Mouse (Mus musculus) lung, postnatal 10 days (tissue): ENCODE measurements around the gene St3gal4.

Experiments used
- DNase-seq: peaks from one replicate; pipeline ENCODE4 v3.0.0; 2021

Gene St3gal4

GRCm38 (mm10) chr9:35048449-35048848 lies 70.6 kb downstream of the St3gal4 start:
- DNase-seq, result no peak

- peak; percentile 94 for DNase-seq
Observed at GRCm38 (mm10) chr9:35045756-35046155, 73.3 kb downstream of the St3gal4 start.

- DNase-seq, result peak; percentile 78
Observed at GRCm38 (mm10) chr9:35045031-35045531, 74.0 kb downstream of the St3gal4 start.

- DNase-seq, result peak; percentile 77
Observed at GRCm38 (mm10) chr9:35044458-35044857, 74.6 kb downstream of the St3gal4 start.

GRCm38 (mm10) chr9:35043619-35044018 lies 75.4 kb downstream of the St3gal4 start:
- DNase-seq, result no peak

GRCm38 (mm10) chr9:35041493-35041892 lies 77.6 kb downstream of the St3gal4 start:
- no peak for DNase-seq

- no peak for DNase-seq
Observed at GRCm38 (mm10) chr9:35039846-35040245, 79.2 kb downstream of the St3gal4 start.

GRCm38 (mm10) chr9:35038922-35039586 lies 80.0 kb downstream of the St3gal4 start:
- DNase-seq, result peak; percentile 71

- DNase-seq, result peak; percentile 41
Observed at GRCm38 (mm10) chr9:35035074-35035473, 84.0 kb downstream of the St3gal4 start.

- DNase-seq, result peak; percentile 49
Observed at GRCm38 (mm10) chr9:35032457-35032856, 86.6 kb downstream of the St3gal4 start.

- peak; percentile 79 for DNase-seq
Observed at GRCm38 (mm10) chr9:35030823-35031222, 88.2 kb downstream of the St3gal4 start.

GRCm38 (mm10) chr9:35027382-35027997 lies 91.6 kb downstream of the St3gal4 start:
- DNase-seq, result no peak

GRCm38 (mm10) chr9:35026897-35027311 lies 92.2 kb downstream of the St3gal4 start:
- DNase-seq, result peak; percentile 32

- DNase-seq, result no peak
Observed at GRCm38 (mm10) chr9:35026311-35026710, 92.8 kb downstream of the St3gal4 start.

GRCm38 (mm10) chr9:35024591-35025496 lies 94.2 kb downstream of the St3gal4 start:
- DNase-seq, result no peak

GRCm38 (mm10) chr9:35021744-35022143 lies 97.3 kb downstream of the St3gal4 start:
- DNase-seq, result no peak

- DNase-seq, result no peak
Observed at GRCm38 (mm10) chr9:35020015-35020653, 98.9 kb downstream of the St3gal4 start.

- peak; percentile 78 for DNase-seq
Observed at GRCm38 (mm10) chr9:35019372-35019771, 99.7 kb downstream of the St3gal4 start.

GRCm38 (mm10) chr9:35018056-35018455 lies 101.0 kb downstream of the St3gal4 start:
- DNase-seq, result peak; percentile 26

- peak; percentile 39 for DNase-seq
Observed at GRCm38 (mm10) chr9:35017563-35017962, 101.5 kb downstream of the St3gal4 start.

GRCm38 (mm10) chr9:35016762-35017161 lies 102.3 kb downstream of the St3gal4 start:
- DNase-seq, result peak; percentile 62

GRCm38 (mm10) chr9:35007697-35008341 lies 111.2 kb downstream of the St3gal4 start:
- DNase-seq, result no peak
